Mouse (Mus musculus): ENCODE data around the gene Riok1.
A peak's percentile ranks its signal among the peaks of the same experiment; 100 is the strongest.

The Riok1 gene

GRCm38 (mm10) chr13:38036343-38037043, at the start of gene Riok1:
Gene Riok1, plus strand, starts transcription at chr13:38036995.
- no peak for DNase-seq (ENCODE audit: low spot score)

GRCm38 (mm10) chr13:37989701-37990100, 47.1 kb upstream of the Riok1 start:
- DNase-seq (ENCODE audit: low spot score), result no peak

GRCm38 (mm10) chr13:37992638-37993371, 44.0 kb upstream of the Riok1 start:
- no peak for DNase-seq (ENCODE audit: low spot score)

- DNase-seq (ENCODE audit: low spot score), result no peak
These were observed 43.5 kb upstream of the Riok1 start for GRCm38 (mm10) chr13:37993376-37993703.

- DNase-seq (ENCODE audit: low spot score), result peak; percentile 91
These were observed 42.9 kb upstream of the Riok1 start, which contains the start of gene Ssr1 for GRCm38 (mm10) chr13:37993704-37994404. Gene Ssr1, minus strand, starts transcription at chr13:37994217.

- DNase-seq (ENCODE audit: low spot score), result no peak
These were observed 42.4 kb upstream of the Riok1 start for GRCm38 (mm10) chr13:37994405-37994749.

GRCm38 (mm10) chr13:37999713-38000112, 37.1 kb upstream of the Riok1 start:
- DNase-seq (ENCODE audit: low spot score), result no peak

- no peak for DNase-seq (ENCODE audit: low spot score)
These were observed 34.3 kb upstream of the Riok1 start for GRCm38 (mm10) chr13:38002461-38002860.

- DNase-seq (ENCODE audit: low spot score), result no peak
These were observed 28.8 kb upstream of the Riok1 start for GRCm38 (mm10) chr13:38007972-38008371.

- no peak for DNase-seq (ENCODE audit: low spot score)
These were observed 26.9 kb upstream of the Riok1 start for GRCm38 (mm10) chr13:38009721-38010408.

- no peak for DNase-seq (ENCODE audit: low spot score)
These were observed 26.3 kb upstream of the Riok1 start for GRCm38 (mm10) chr13:38010444-38010910.

GRCm38 (mm10) chr13:38012436-38012835, 24.4 kb upstream of the Riok1 start:
- DNase-seq (ENCODE audit: low spot score), result no peak

GRCm38 (mm10) chr13:38015591-38015990, 21.2 kb upstream of the Riok1 start:
- no peak for DNase-seq (ENCODE audit: low spot score)

- DNase-seq (ENCODE audit: low spot score), result no peak
These were observed 18.0 kb upstream of the Riok1 start for GRCm38 (mm10) chr13:38018791-38019190.

- no peak for DNase-seq (ENCODE audit: low spot score)
These were observed 10.9 kb upstream of the Riok1 start for GRCm38 (mm10) chr13:38025874-38026273.

GRCm38 (mm10) chr13:38027618-38028248, 9.1 kb upstream of the Riok1 start:
- no peak for DNase-seq (ENCODE audit: low spot score)

GRCm38 (mm10) chr13:38028407-38028806, 8.4 kb upstream of the Riok1 start:
- DNase-seq (ENCODE audit: low spot score), result no peak

- peak; percentile 94 for DNase-seq (ENCODE audit: low spot score)
These were observed 371 bp downstream of the Riok1 start, which contains the start of gene Cage1 for GRCm38 (mm10) chr13:38037044-38037687. Gene Cage1, minus strand, starts transcription at chr13:38037069.

- DNase-seq (ENCODE audit: low spot score), result no peak
These were observed 1.0 kb downstream of the Riok1 start for GRCm38 (mm10) chr13:38037811-38038210.

- DNase-seq (ENCODE audit: low spot score), result no peak
These were observed 13.1 kb downstream of the Riok1 start for GRCm38 (mm10) chr13:38049888-38050287.

- no peak for DNase-seq (ENCODE audit: low spot score)
These were observed 25.9 kb downstream of the Riok1 start for GRCm38 (mm10) chr13:38062678-38063077.

Measured in ovary, adult 18-20 months (tissue).